Mouse (Mus musculus) bone marrow, adult 2 months (tissue): ENCODE results near the gene Sh3bp1.

Experiments
- CTCF ChIP-seq: fragments of 200-500 bp; IDR thresholded peaks from 2 replicates; pipeline ENCODE4 v1.5.1; 2011; ENCODE audit warnings: low read length, control low read depth; ENCODE audit not compliant: control insufficient read depth, insufficient read depth
- POLR2A ChIP-seq: fragments of 200-500 bp; IDR thresholded peaks from 2 replicates; pipeline ENCODE4 v1.6.1; 2011; ENCODE audit warnings: low read depth, mild to moderate bottlenecking, control low read depth, low read length, borderline replicate concordance; ENCODE audit not compliant: control insufficient read depth

DNA sequence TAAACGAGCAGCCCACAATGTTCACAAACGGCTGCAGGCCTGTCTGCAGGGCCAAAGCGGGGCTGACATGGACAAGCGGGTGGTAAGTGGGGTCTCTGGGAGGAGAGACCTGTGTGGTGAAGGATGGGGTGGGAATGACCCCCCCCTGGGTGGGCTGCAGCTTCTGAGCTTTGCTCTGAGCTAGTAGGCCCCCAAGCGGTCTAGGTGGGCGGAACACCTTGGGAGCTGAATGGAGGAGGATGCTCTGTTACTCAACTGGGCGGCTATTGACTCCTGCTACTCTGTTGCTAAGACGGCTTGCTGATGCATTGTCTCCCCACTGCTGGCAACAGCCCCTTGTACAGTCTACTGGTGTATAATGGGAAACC, 1.8 kb downstream of the Sh3bp1 start:
- no peak for TF ChIP-seq CTCF
- no peak for TF ChIP-seq POLR2A
